Mouse (Mus musculus): ENCODE results near the gene Pgs1.

Gene Pgs1

DNA sequence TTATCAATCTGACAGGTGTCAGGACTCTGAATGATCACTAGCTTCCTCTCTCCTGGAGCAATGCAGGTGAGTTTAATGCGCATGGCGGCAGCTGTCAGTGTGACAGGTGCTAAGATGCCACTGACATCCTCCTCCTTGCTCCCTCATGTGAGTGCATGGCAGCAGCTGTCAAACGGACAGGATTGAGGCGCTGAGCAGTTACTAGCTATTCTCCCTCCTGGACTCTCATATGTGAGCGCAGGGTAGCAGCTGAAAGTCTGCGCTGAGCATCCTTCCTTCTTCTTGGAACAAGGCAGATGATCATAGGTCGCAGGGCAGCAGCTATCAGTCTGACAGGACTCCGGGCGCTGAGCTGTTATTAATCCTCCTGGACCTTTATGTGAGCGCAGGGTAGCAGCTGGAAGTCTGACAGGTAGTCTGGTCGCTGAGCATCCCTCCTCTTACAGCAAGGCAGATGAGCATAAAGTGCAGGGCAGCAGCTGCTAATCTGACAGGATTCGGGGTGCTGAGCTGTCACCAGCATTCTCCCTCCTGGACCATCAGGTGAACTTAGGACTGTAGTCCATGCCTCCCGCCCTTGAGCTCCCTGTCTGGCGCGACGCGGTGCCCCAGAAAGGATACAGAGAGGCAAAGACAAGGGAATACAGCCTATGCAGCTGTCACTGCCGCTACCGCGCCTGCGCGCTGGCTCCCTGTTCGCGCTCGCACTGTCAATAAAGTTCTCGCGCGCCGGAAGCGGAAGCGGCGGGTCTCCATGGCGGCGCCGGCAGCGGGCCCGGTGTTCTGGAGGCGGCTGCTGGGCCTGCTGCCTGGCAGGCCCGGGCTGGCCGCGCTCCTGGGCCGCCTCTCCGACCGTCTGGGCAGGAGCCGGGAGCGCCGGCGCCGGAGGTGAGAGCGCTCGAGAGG is at the start of gene Pgs1:
Gene Pgs1, plus strand, starts transcription at position 167 of the 906 bp plus-strand sequence.
- peak; percentile 64 to 85 for DNase-seq (ENCODE audit: low read depth in 1 of 2, low spot score in 2 of 2)

DNA sequence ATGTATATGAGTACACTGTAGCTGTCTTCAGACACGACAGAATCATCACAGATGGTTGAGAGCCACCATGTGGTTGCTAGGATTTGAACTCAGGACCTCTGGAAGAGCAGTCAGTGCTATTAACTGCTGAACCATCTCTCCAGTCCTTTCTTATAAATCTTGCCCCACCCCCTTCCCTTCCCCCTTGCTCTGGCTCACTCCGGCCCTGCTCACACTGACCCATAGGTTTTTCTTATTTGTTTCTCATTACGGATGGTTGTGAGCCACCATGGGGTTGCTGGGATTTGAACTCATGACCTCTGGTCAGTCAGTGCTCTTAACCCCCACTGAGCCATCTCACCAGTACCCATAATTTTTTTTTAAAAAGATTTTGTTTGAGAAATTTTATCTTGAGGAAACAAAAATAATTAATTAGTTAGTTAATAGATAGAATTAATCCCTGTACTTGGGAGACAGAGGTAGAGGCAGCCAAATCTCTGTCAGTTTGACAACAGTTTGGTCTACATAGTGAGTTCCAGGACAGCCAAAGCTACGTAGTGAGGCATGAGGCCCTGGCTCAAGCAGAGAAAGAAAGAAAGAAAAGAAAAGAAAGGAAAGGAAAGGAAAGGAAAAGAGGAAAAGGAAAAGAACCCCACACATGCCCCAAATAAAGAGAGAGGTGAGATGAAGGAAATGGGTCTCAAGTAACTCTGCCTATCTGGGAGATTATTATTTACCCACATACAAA is 46.9 kb upstream of the Pgs1 start:
- no peak for DNase-seq (ENCODE audit: low read depth in 1 of 2, low spot score in 2 of 2)

DNA sequence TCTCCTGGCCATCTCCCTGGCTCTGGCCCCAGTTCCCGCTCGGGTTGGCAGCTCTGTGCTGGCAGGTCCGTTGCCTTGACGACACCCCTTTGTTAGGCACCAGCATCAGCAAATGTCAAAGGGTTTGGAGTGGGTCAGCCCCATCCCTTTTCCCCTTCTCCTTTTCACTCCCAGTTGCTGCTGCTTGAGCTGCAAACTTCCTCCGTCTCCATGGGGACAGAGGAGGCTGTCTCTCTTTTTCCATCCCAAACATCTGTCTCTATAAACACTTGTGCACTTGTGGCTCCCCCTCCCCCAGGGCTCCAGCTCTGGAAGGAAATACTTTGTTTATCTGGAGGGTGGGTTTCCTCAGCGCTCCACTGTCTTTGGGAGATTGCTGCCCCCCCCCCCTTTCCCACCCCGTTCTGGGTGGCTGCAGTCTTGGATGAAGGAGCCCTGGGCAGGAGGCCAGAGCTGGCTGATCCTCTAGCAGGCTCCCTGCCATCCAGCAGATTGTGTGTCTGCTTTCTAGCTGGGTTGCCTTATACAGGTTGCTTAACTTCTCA is 46.3 kb upstream of the Pgs1 start:
- peak in 1 of 2 experiments; percentile 66 for DNase-seq (ENCODE audit: low read depth in 1 of 2, low spot score in 2 of 2)

GRCm38 (mm10) chr11:117940881-117941280 is 45.2 kb upstream of the Pgs1 start:
- no peak for DNase-seq (ENCODE audit: low read depth in 1 of 2, low spot score in 2 of 2)

DNA sequence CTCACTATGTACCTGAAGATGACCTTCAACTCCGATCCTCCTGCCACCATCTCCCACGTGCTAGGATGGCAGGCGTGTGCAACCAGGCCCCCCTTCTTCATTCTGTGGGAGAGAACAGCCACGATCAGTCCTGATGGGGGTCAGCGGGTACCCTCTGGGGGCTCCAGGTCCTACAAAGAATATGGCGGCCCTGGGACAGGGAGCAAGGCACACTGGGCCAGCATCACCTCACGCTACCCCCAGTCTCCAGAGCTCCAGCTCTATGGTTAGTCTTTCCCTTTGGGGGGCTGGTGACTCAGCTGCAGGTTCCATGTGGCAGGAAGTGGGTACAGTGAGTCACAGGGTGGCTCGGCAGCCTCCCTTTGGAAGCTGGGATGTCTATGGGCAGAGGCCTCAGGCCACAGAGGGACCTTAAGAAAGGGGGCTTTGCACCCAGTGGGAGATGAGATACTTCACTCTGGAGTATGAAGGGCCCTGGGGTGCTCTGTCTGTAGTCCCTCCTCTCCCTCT is 44.7 kb upstream of the Pgs1 start:
- no peak for DNase-seq (ENCODE audit: low read depth in 1 of 2, low spot score in 2 of 2)

- peak in 1 of 2 experiments; percentile 48 for DNase-seq (ENCODE audit: low read depth in 1 of 2, low spot score in 2 of 2)
Observed at GRCm38 (mm10) chr11:117941848-117942247, 44.2 kb upstream of the Pgs1 start.

DNA sequence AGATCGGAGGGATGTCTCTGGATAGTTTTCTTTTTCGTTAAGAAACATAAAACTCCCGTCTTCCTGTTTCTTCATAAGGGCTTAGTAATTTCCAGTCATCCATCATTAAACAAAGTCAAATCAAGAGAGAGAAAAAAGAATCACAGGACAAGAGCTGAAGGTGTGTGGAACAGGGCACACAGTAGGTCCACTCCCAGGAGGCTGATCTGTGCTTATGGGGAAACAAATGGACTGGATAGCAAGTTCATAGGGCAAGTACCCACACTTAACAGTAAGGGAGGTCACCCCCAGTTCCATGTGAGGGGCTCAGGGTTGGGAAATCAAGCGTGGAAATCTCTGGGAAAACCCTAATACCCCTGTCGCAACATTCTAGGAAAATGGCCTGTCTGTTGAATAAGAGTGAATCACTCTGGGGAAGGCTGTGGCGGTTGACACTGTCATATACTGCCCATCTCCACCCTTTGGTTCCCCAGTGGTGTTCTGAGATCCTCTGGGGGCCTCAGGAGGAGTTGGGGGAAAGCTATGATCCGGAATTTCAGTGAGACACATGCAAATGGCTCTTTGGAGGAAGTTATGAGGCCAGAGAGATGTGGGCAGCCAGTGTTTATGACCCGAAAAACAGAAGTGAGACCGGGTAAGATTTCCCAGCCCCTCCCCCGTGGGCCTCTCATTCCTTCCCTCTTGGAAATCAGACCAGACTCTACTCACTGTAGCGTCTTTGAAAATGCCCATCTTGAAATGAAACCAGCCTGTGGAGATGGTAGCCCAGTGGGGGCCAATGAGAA is 39.7 kb upstream of the Pgs1 start:
- DNase-seq (ENCODE audit: low read depth in 1 of 2, low spot score in 2 of 2): peak; percentile 72 to 83

- DNase-seq (ENCODE audit: low read depth in 1 of 2, low spot score in 2 of 2): no peak
Observed at GRCm38 (mm10) chr11:117946996-117947419, 39.1 kb upstream of the Pgs1 start.

DNA sequence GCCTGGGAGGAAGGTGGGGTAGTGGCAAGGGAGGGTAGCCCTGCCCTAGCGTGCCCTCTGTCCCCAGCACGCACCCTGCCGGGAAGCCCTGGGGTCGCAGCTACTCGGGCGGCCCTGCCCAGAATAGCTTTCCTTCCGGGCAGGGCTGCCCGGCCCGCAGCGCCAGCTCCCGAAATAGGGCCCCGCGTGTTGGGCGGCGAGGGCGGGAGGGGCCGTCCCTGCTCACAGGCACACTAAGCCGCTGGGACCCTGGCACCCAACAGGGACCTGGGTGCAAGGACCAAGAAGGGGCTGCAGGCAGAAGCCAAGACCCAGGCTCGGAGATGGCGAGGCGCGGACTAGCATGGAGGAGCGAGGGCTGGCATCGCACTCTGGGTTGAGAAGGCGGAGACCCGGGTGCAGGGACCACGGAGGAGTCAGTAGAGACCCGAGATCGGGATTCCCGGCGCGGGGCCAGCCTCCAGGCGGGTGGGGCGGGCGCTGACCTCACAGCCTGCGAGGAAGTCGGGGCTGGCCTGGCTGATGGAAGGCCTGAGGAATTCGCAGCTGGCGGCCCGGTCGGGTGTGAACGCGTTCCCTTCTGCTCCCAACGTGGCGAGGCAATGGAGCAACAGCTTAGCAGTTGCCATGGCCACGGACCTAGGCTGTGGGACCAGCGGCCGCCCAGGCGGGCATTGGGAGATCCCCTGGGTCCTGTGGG is 36.5 kb upstream of the Pgs1 start:
- no peak for DNase-seq (ENCODE audit: low read depth in 1 of 2, low spot score in 2 of 2)

DNA sequence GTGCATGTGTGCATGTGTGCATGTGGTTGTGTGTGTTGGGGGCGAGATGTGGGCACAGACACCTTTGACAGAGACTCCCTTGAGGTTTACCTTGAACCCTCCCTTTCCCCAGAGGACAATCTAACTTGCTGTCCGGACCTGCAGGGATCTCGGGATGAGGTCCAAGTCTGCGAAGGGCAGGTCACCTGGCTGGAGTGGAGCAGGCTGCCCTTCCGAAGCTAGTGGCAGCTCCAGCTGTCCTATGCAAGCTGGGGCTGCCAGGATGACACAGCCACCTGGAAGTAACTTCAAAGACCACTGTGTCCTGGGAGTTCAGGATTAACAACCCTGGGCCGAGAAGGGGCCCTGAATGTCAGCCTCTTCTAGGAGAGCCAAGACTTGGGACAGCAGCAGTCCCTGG is 34.7 kb upstream of the Pgs1 start:
- DNase-seq (ENCODE audit: low read depth in 1 of 2, low spot score in 2 of 2): no peak

GRCm38 (mm10) chr11:117952174-117952933 is 33.7 kb upstream of the Pgs1 start:
- no peak for DNase-seq (ENCODE audit: low read depth in 1 of 2, low spot score in 2 of 2)

DNA sequence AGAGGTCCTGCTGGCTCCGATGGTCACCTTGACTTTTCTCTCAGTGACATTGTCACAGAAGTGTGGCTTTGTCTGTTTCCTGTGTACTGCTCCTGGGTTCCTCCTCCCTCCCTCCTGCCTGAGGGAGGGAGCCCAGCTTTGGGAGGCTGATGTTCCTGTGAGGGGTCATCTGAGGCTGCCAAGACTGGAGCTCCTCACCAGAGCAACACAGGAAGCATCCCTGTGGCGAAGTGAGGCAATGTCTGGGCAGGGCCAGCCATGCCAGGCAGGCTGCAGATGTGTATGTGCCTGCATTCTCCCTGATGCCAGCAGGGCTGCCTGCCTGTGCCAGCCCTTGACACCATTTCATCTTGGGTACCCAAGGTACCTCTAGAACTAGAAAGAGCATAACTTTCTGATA is 32.0 kb upstream of the Pgs1 start:
- DNase-seq (ENCODE audit: low read depth in 1 of 2, low spot score in 2 of 2): no peak

DNA sequence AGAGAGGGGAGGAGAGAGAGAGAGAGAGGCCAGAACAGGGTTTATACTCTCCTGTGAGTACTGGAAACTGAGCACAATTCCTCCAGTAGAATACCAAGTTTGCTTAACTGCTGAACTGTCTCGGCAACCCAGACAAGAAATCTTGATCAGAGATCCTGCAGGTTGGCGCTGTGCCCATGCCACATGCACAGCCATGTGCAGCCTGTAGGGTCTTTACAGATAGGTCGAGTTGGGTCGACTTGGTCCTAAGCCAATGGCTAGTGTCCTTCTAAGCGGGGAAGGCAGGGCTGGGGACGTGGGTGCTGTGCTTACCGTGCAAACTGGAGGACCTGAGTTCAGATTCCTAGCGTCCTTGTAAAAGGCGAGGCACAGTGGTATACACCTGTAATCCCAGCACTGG is 31.3 kb upstream of the Pgs1 start:
- no peak for DNase-seq (ENCODE audit: low read depth in 1 of 2, low spot score in 2 of 2)

DNA sequence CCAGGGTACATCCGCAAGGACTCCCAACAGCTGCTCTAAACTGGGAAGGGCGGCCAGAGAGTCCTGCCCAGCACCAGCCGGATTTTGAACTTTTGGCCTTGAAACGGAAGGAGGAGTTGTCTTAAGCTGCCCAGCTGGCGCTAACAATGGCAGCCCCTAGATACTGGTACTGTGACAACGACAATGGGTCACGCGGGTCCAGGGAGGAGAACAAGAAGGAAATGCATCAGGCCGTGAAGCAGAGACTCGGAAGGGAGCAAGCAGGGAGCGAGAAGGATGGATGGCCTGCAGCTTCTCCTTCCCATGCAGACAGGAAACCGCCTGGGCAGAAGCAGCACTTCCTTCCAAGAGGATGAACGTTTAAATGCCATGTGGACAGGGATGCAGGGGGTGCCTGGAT is 30.5 kb upstream of the Pgs1 start:
- no peak for DNase-seq (ENCODE audit: low read depth in 1 of 2, low spot score in 2 of 2)

GRCm38 (mm10) chr11:117958197-117958596 is 27.9 kb upstream of the Pgs1 start:
- DNase-seq (ENCODE audit: low read depth in 1 of 2, low spot score in 2 of 2): no peak

DNA sequence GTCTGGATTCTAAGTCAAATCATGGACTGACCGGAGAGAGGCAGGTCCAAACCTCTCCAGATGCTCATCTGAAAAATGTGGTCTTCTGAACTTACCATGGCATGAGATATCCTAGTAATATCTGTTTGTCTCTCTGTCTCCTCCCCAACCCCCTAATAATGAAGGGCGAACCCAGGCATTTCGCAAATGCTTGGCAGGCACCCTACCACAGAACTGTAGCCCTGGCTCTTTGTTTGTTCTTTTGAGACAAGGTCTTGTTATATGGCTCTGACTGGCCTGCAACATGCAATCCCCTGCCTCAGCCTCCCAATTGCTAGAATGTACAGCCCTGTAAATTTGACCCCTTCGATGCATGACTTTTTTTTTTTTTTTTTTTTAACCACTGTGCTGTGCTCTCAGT is 26.9 kb upstream of the Pgs1 start:
- no peak for DNase-seq (ENCODE audit: low read depth in 1 of 2, low spot score in 2 of 2)

- peak; percentile 65 to 81 for DNase-seq (ENCODE audit: low read depth in 1 of 2, low spot score in 2 of 2)
Observed at GRCm38 (mm10) chr11:117959741-117960381, 26.2 kb upstream of the Pgs1 start.

DNA sequence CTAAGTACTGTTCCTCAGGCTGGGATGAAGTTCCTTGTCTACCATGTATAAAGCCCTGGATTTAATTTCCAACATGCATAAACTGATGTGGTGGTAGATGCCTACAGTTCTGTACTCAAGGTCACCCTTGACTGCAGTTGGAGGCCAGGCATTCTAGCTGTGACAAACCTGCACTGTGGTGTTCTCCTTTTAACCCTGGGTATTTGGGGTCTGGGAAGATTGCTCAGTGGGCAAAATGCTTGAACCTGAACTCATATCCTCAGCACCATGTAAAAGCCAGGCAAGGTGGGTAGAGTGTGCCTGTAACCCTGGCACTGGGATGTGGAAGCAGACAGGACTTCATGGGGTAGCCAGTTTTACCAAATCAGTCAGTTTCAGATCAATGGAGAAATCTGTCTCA is 25.5 kb upstream of the Pgs1 start:
- DNase-seq (ENCODE audit: low read depth in 1 of 2, low spot score in 2 of 2): no peak
